Mouse (Mus musculus) thymus, adult 2 months (tissue): ENCODE measurements around the gene Gdf11. TPM values are rescaled to one million over a fixed set of nuclear protein-coding genes. Genes with fewer than 3 reads are reported as not detected.

Experiments used
- DNase-seq: peaks from one replicate; pipeline ENCODE4 v3.0.0; 2021
- H3K27ac ChIP-seq: fragments of 200-500 bp; 2 replicates; pipeline ENCODE4 v1.5.1; 2012; ENCODE audit warnings: low read length, control low read depth; ENCODE audit not compliant: control insufficient read depth, insufficient read depth
- H3K27me3 ChIP-seq: fragments of 200-500 bp; 2 replicates; pipeline ENCODE4 v1.6.1; 2012; ENCODE audit warnings: mild to moderate bottlenecking, low read length, moderate library complexity, mixed read lengths; ENCODE audit not compliant: control insufficient read depth, insufficient read depth
- H3K36me3 ChIP-seq: fragments of 200-500 bp; 2 replicates; pipeline ENCODE4 v1.6.1; 2012; ENCODE audit warnings: mild to moderate bottlenecking, low read length, moderate library complexity; ENCODE audit not compliant: control insufficient read depth, insufficient read depth
- H3K4me1 ChIP-seq: fragments of 200-500 bp; replicated peaks from 2 replicates; pipeline ENCODE4 v1.6.1; 2012; ENCODE audit warnings: low read length; ENCODE audit not compliant: control insufficient read depth, insufficient read depth
- H3K4me3 ChIP-seq: fragments of 200-500 bp; 2 replicates; pipeline ENCODE4 v1.5.1; 2012; ENCODE audit warnings: mild to moderate bottlenecking, low read length, control low read depth, moderate library complexity; ENCODE audit not compliant: control insufficient read depth, insufficient read depth
- CTCF ChIP-seq: fragments of 200-500 bp; IDR thresholded peaks from 2 replicates; pipeline ENCODE4 v1.5.1; 2012; ENCODE audit warnings: mild to moderate bottlenecking, control low read depth, low read length, moderate library complexity, borderline replicate concordance; ENCODE audit not compliant: control insufficient read depth, poor library complexity, insufficient read depth; ENCODE audit errors: extremely low read depth
- POLR2A ChIP-seq: fragments of 200-500 bp; IDR thresholded peaks from 2 replicates; pipeline ENCODE4 v1.6.1; 2012; ENCODE audit warnings: mild to moderate bottlenecking, low read length, control low read depth, moderate library complexity; ENCODE audit not compliant: control insufficient read depth, poor library complexity, insufficient read depth; ENCODE audit errors: extremely low read depth
- WGBS: fragments of 180-500 bp; shearing (Covaris S2); methylation state at CpG from one replicate; pipeline ENCODE4 v1.1.7; 2018; 5-methylcytosine and 5-hydroxymethylcytosine counted together
- polyA plus RNA-seq: library from polyadenylated mRNA; depleted of rRNA; stranded (reverse); fragments of >200 nt; gene quantifications from 2 replicates; pipeline ENCODE4 v1.2.3, GENCODE M21; 2012

Gdf11 gene
- polyA plus RNA-seq, 1 experiment: 5.8 TPM

GRCm38 (mm10) chr10:128908778-128909448 lies 17.4 kb upstream of the Gdf11 start:
- peaks cover 4% of the 10 kb centered on the region for H3K4me1 ChIP-seq
- H3K27me3 ChIP-seq: peaks cover 26% of the 10 kb centered on the region
- TF ChIP-seq POLR2A (no peak), CTCF (no peak)
- no peak for DNase-seq
- no peaks in the 10 kb centered on the region for H3K36me3 ChIP-seq
- no peak overlapping the region for H3K4me3 ChIP-seq
- WGBS: 81% methylated on average over 13 of the region's 13 CpGs
- peak overlapping the region; percentile 37; the same call in 1 of the 2 replicates for H3K27ac ChIP-seq

GRCm38 (mm10) chr10:128904812-128905211 lies 13.3 kb upstream of the Gdf11 start:
- Histone ChIP-seq H3K36me3 (no peaks in the 10 kb centered on the region), H3K27me3 (peaks cover 14% of the 10 kb centered on the region), H3K4me1 (peaks cover 11% of the 10 kb centered on the region), H3K27ac (no peak overlapping the region), H3K4me3 (no peak overlapping the region)
- no peak for DNase-seq
- TF ChIP-seq CTCF (no peak), POLR2A (no peak)
- WGBS: 95% methylated on average over 5 of the region's 5 CpGs

- 15% methylated on average over 3 of the region's 3 CpGs for WGBS
- Histone ChIP-seq H3K27ac (no peak overlapping the region), H3K4me1 (peaks cover 11% of the 10 kb centered on the region), H3K27me3 (no peaks in the 10 kb centered on the region), H3K4me3 (no peak overlapping the region), H3K36me3 (no peaks in the 10 kb centered on the region)
- TF ChIP-seq POLR2A (no peak), CTCF (no peak)
- DNase-seq: no peak
Observed at GRCm38 (mm10) chr10:128902409-128902988, 11.0 kb upstream of the Gdf11 start.

- DNase-seq: no peak
- Histone ChIP-seq H3K36me3 (no peaks in the 10 kb centered on the region), H3K27ac (no peak overlapping the region), H3K27me3 (no peaks in the 10 kb centered on the region; the same call in 1 of the 2 replicates), H3K4me1 (peaks cover 11% of the 10 kb centered on the region), H3K4me3 (no peak overlapping the region)
- no peak for TF ChIP-seq POLR2A
- no peak for TF ChIP-seq CTCF
- 79% methylated on average over 1 of the region's 1 CpGs for WGBS
Observed at GRCm38 (mm10) chr10:128901409-128901808, 9.9 kb upstream of the Gdf11 start.

GRCm38 (mm10) chr10:128900698-128901097 lies 9.2 kb upstream of the Gdf11 start, which contains the start of gene Cd63:
TSS of gene Cd63 (plus strand) at chr10:128900989.
- Histone ChIP-seq H3K36me3 (no peaks in the 10 kb centered on the region), H3K27ac (no peak within 1 kb of the TSS), H3K4me3 (no peak within 1 kb of the TSS), H3K4me1 (peaks cover 11% of the 10 kb centered on the region), H3K27me3 (no peaks in the 10 kb centered on the region; the same call in 1 of the 2 replicates)
- WGBS: 83% methylated on average over 3 of the region's 3 CpGs
- TF ChIP-seq CTCF (no peak), POLR2A (no peak)
- DNase-seq: no peak

GRCm38 (mm10) chr10:128899759-128900490 lies 8.4 kb upstream of the Gdf11 start:
- 95% methylated on average over 6 of the region's 6 CpGs for WGBS

More at GRCm38 (mm10) chr10:128899759-128900490, 8.4 kb upstream of the Gdf11 start:
- DNase-seq: no peak
- Histone ChIP-seq H3K27me3 (no peaks in the 10 kb centered on the region; the same call in 1 of the 2 replicates), H3K36me3 (no peaks in the 10 kb centered on the region), H3K4me1 (peaks cover 11% of the 10 kb centered on the region), H3K27ac (no peak overlapping the region), H3K4me3 (no peak overlapping the region)
- no peak for TF ChIP-seq POLR2A
- no peak for TF ChIP-seq CTCF
